Mouse (Mus musculus) limb, embryonic 14.5 days (tissue): Measurements from ENCODE around the gene Cgref1. TPM values are rescaled to one million over a fixed set of nuclear protein-coding genes. Genes with fewer than 3 reads are reported as not detected.

Source experiments
- ATAC-seq: fragments of 200-750 bp; cut with Nextera tagmentation; 2 replicates; pipeline ENCODE4 v1.8.0; 2017; ENCODE audit warnings: low read depth, moderate number of reproducible peaks, moderate TSS enrichment; ENCODE audit not compliant: low FRiP score
- DNase-seq: peaks from one replicate; pipeline ENCODE4 v3.0.0-alpha.2; 2015; ENCODE audit warnings: low spot score
- H3K27ac ChIP-seq: fragments of 300-500 bp; sonication (generic); replicated peaks from 2 replicates; pipeline ENCODE4 v1.5.1; 2014; ENCODE audit warnings: low read depth, mild to moderate bottlenecking, low read length, moderate library complexity, mixed read lengths
- H3K27me3 ChIP-seq: fragments of 300-500 bp; sonication (generic); 2 replicates; pipeline ENCODE4 v1.6.1; 2014; ENCODE audit warnings: low read length, mixed read lengths; ENCODE audit not compliant: control insufficient read depth, insufficient read depth
- H3K36me3 ChIP-seq: fragments of 300-500 bp; sonication (generic); 2 replicates; pipeline ENCODE4 v1.6.1; 2014; ENCODE audit warnings: mild to moderate bottlenecking, low read length, moderate library complexity, mixed read lengths; ENCODE audit not compliant: control insufficient read depth, insufficient read depth
- H3K4me1 ChIP-seq: fragments of 300-500 bp; sonication (generic); 2 replicates; pipeline ENCODE4 v1.6.1; 2014; ENCODE audit warnings: antibody characterized with exemption, low read length, mixed read lengths; ENCODE audit not compliant: control insufficient read depth, insufficient read depth
- H3K4me2 ChIP-seq: fragments of 300-500 bp; sonication (generic); replicated peaks from 2 replicates; pipeline ENCODE4 v1.6.1; 2014; ENCODE audit warnings: low read depth, mild to moderate bottlenecking, low read length, moderate library complexity; ENCODE audit not compliant: severe bottlenecking
- H3K4me3 ChIP-seq: fragments of 300-500 bp; sonication (generic); replicated peaks from 2 replicates; pipeline ENCODE4 v1.5.1; 2014; ENCODE audit warnings: low read length
- H3K9ac ChIP-seq: fragments of 300-500 bp; sonication (generic); 2 replicates; pipeline ENCODE4 v1.6.1; 2014; ENCODE audit warnings: mild to moderate bottlenecking, low read depth, low read length, moderate library complexity; ENCODE audit not compliant: severe bottlenecking
- H3K9me3 ChIP-seq: fragments of 300-500 bp; sonication (generic); 2 replicates; pipeline ENCODE4 v1.6.1; 2016; ENCODE audit warnings: low read length; ENCODE audit not compliant: control insufficient read depth
- POLR2A ChIP-seq: fragments of 200-500 bp; IDR thresholded peaks from 2 replicates; pipeline ENCODE4 v1.8.0; 2012; ENCODE audit warnings: inconsistent platforms, mild to moderate bottlenecking, moderate library complexity, borderline replicate concordance; ENCODE audit not compliant: insufficient read depth, insufficient read length; ENCODE audit errors: extremely low read depth
- WGBS: fragments of 180-500 bp; shearing (Covaris S2); extraction: QIAGEN DNeasy Blood & Tissue Kit; methylation state at CpG from one replicate; pipeline ENCODE4 v1.1.7; 2014; 5-methylcytosine and 5-hydroxymethylcytosine counted together
- polyA plus RNA-seq, 2 experiments: library from polyadenylated mRNA; depleted of rRNA in 1 of 2; stranded (reverse) in 1 of 2; unstranded in 1 of 2; fragments of >200 nt; fragmentation: Nextera tagmentation in 1 of 2; extraction: Ambion mirVana in 1 of 2; gene quantifications; 2 replicates each; pipeline versions ENCODE4 v1.2.1 to v1.2.3; 2012 to 2014

The Cgref1 gene
- polyA plus RNA-seq, 2 experiments: 20.9 to 21.5 TPM

GRCm38 (mm10) chr5:30908426-30909299 lies 36.7 kb downstream of the Cgref1 start:
- Histone ChIP-seq H3K9me3 (no peaks in the 10 kb centered on the region), H3K36me3 (peaks cover 28% of the 10 kb centered on the region), H3K4me1 (peaks cover 61% of the 10 kb centered on the region), H3K4me3 (peak overlapping the region; percentile 72), H3K9ac (peak overlapping the region; percentile 75), H3K4me2 (peak overlapping the region; percentile 74), H3K27ac (peak overlapping the region; percentile 91), H3K27me3 (no peaks in the 10 kb centered on the region)
- 0 out of 2 replicates have a peak, but pooled peaks have one; percentile 4 for ATAC-seq
- TF ChIP-seq POLR2A: no peak
- peak; percentile 70 for DNase-seq
- 11% methylated on average over 13 of the region's 13 CpGs for WGBS

GRCm38 (mm10) chr5:30907413-30908059 lies 37.9 kb downstream of the Cgref1 start, which contains the start of gene Ost4:
Ost4 (minus strand) TSS chr5:30907788.
- Histone ChIP-seq H3K4me3 (peak within 1 kb of the TSS; percentile 72), H3K9ac (peak within 1 kb of the TSS; percentile 75), H3K27me3 (no peaks in the 10 kb centered on the region), H3K27ac (peak within 1 kb of the TSS; percentile 91), H3K36me3 (peaks cover 39% of the 10 kb centered on the region), H3K4me2 (peak within 1 kb of the TSS; percentile 74), H3K9me3 (no peaks in the 10 kb centered on the region), H3K4me1 (peaks cover 56% of the 10 kb centered on the region)
- peak; percentile 80; the same call in 1 of the 2 replicates for TF ChIP-seq POLR2A
- peak; percentile 94 for ATAC-seq
- peak; percentile 97 for DNase-seq
- under 1% methylated on average over 55 of the region's 58 CpGs for WGBS

- no peak for DNase-seq
- TF ChIP-seq POLR2A: no peak
- peaks cover 10% of the 10 kb centered on the region for H3K4me1 ChIP-seq
- H3K4me2 ChIP-seq: no peak overlapping the region
- H3K9me3 ChIP-seq: no peaks in the 10 kb centered on the region
- no peak overlapping the region for H3K27ac ChIP-seq
- peaks cover 86% of the 10 kb centered on the region for H3K36me3 ChIP-seq
- H3K9ac ChIP-seq: no peak overlapping the region
- no peaks in the 10 kb centered on the region for H3K27me3 ChIP-seq
- no peak overlapping the region for H3K4me3 ChIP-seq
- 91% methylated on average over 5 of the region's 5 CpGs for WGBS
- ATAC-seq: no peak
Measured at GRCm38 (mm10) chr5:30901860-30902259, 43.5 kb downstream of the Cgref1 start.

- no peak for TF ChIP-seq POLR2A
- peak overlapping the region; percentile 80 for H3K4me3 ChIP-seq
- H3K27ac ChIP-seq: 0 out of 2 replicates have a peak overlapping the region, but pooled peaks have one; percentile 98
- WGBS: 81% methylated on average over 7 of the region's 7 CpGs
- no peaks in the 10 kb centered on the region for H3K27me3 ChIP-seq
- peaks cover 50% of the 10 kb centered on the region for H3K36me3 ChIP-seq
- ATAC-seq: no peak
- peaks cover 10% of the 10 kb centered on the region for H3K4me1 ChIP-seq
- peak overlapping the region; percentile 77 for H3K4me2 ChIP-seq
- no peak for DNase-seq
- no peaks in the 10 kb centered on the region for H3K9me3 ChIP-seq
- H3K9ac ChIP-seq: peak overlapping the region; percentile 79
Measured at GRCm38 (mm10) chr5:30890375-30890774, 55.0 kb downstream of the Cgref1 start.

- peak; percentile 55 for DNase-seq
- H3K4me2 ChIP-seq: peak overlapping the region; percentile 77
Measured at GRCm38 (mm10) chr5:30889088-30889754, 56.2 kb downstream of the Cgref1 start.

More at GRCm38 (mm10) chr5:30889088-30889754, 56.2 kb downstream of the Cgref1 start:
- Histone ChIP-seq H3K4me3 (peak overlapping the region; percentile 80), H3K9me3 (no peaks in the 10 kb centered on the region), H3K36me3 (peaks cover 39% of the 10 kb centered on the region), H3K27ac (peak overlapping the region; percentile 98), H3K9ac (peak overlapping the region; percentile 79), H3K27me3 (no peaks in the 10 kb centered on the region), H3K4me1 (peaks cover 10% of the 10 kb centered on the region)
- WGBS: under 1% methylated on average over 23 of the region's 42 CpGs
- peak; percentile 60; the same call in 1 of the 2 replicates for TF ChIP-seq POLR2A
- ATAC-seq: peak; percentile 16
